Mouse (Mus musculus) thymus, adult 2 months (tissue): ENCODE measurements at regions not wholly inside any gene's neighbourhood (a gene's known extent, or its start where the extent isn't known, plus 50 kb on each side); places are given as distances from the start of the nearest gene placed in this dataset.

Source experiments
- CTCF ChIP-seq: fragments of 200-500 bp; IDR thresholded peaks from 2 replicates; pipeline ENCODE4 v1.5.1; 2012; ENCODE audit warnings: mild to moderate bottlenecking, control low read depth, low read length, moderate library complexity, borderline replicate concordance; ENCODE audit not compliant: control insufficient read depth, poor library complexity, insufficient read depth; ENCODE audit errors: extremely low read depth
- POLR2A ChIP-seq: fragments of 200-500 bp; IDR thresholded peaks from 2 replicates; pipeline ENCODE4 v1.6.1; 2012; ENCODE audit warnings: mild to moderate bottlenecking, low read length, control low read depth, moderate library complexity; ENCODE audit not compliant: control insufficient read depth, poor library complexity, insufficient read depth; ENCODE audit errors: extremely low read depth

- TF ChIP-seq POLR2A (no peak), CTCF (no peak)
Measured at GRCm38 (mm10) chr8:93592302-93592651, 56.6 kb upstream of the Ces5a start.
